8 mouse cellular contexts compared by ENCODE assay signal in the genomic region with DNA sequence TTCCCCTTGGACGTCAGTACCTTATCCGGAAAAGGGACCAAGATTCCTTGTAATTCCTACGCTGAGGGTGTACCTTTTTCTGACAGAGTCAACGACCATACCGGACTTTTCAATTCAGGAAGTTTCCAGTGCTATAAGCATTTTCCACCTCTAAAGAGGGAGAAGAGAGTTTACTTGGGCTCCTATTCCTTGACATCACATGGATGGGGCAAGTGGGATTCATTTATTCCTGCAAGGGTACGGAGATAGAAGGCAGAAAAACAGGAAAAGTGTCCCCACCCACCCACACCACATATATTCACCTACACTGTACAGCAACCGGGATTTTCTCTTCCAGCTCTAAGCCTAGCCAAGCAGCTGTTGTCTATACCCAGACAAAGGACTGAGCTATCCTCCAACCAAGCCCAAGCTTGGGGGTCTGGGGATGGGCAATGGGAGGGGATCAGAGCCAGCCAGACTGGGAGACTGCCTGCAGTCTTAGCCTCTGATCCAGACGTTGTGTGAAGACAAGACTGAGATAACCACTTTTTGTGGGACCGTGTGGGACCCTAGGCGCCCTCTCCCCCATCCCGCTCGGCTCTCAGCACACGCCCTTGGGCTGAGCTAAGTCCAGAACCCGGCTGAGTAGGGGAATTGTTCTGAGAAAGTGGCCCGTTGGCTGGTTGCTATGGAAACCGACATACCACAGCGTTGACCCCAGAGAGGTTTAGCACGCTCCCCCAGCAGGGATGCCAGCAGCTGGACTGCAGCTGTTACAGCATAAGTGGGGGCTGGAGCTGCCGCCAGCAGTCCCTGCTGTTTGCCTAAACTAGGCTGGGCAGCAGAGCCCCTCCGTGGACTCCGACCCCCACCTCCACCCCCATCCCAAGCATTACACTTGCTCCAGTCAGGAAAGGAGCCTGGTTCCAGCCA.
DNase-seq lines count a peak whose midpoint lies in the region; ATAC-seq and TF ChIP-seq lines count a peak whose summit lies in the region.

No protein-coding gene starts in this region.

- H3K4me3 ChIP-seq in embryonic fibroblast, embryonic 13.5 days (ENCODE audit: insufficient read depth, low read length), result no peak overlapping the region
- peak overlapping the region; percentile 5; the same call in 1 of the 2 replicates for H3K4me3 ChIP-seq in heart, postnatal 0 days (ENCODE audit: low read depth, low read length)
- H3K4me3 ChIP-seq in midbrain, embryonic 14.5 days (replicated peaks; ENCODE audit: low read depth, low read length), result 0 out of 2 replicates have a peak overlapping the region, but pooled peaks have one; percentile 3

- H3K27me3 ChIP-seq in heart, postnatal 0 days (ENCODE audit: control insufficient read depth, insufficient read depth, low read length), result no peaks in the 10 kb centered on the region
- H3K27me3 ChIP-seq in midbrain, embryonic 14.5 days (ENCODE audit: control insufficient read depth, insufficient read depth, low read length), result no peaks in the 10 kb centered on the region

- H3K4me1 ChIP-seq in embryonic fibroblast, embryonic 13.5 days (ENCODE audit: control insufficient read depth, insufficient read depth, low read length), result peaks cover 26% of the 10 kb centered on the region
- peaks cover 16% of the 10 kb centered on the region; the same call in 1 of the 2 replicates for H3K4me1 ChIP-seq in heart, postnatal 0 days (ENCODE audit: control insufficient read depth, insufficient read depth)
- peaks cover 22% of the 10 kb centered on the region for H3K4me1 ChIP-seq in midbrain, embryonic 14.5 days (ENCODE audit: control insufficient read depth, insufficient read depth, low read length)

- peak; percentile 74 for ATAC-seq in heart, postnatal 0 days (ENCODE audit: insufficient read depth, low read depth)
- peak; percentile 76 for ATAC-seq in midbrain, embryonic 14.5 days (ENCODE audit: low FRiP score, low TSS enrichment)
- no peak for ATAC-seq in megakaryocyte, adult 5-6 weeks (ENCODE audit: poor library complexity, severe bottlenecking)
- ATAC-seq in activated CD4-positive, CD25-positive, alpha-beta regulatory T cell, adult 4 months, result no peak

- TF ChIP-seq POLR2A in embryonic fibroblast, embryonic 13.5 days (IDR thresholded peaks at IDR 0.05; ENCODE audit: low read depth, low read length), result peak; percentile 44

- no peaks in the 10 kb centered on the region for H3K36me3 ChIP-seq in heart, postnatal 0 days (replicated peaks; ENCODE audit: control insufficient read depth, insufficient read depth, low read length)
- H3K36me3 ChIP-seq in midbrain, embryonic 14.5 days (ENCODE audit: control insufficient read depth, insufficient read depth, low read length), result no peaks in the 10 kb centered on the region

- H3K9ac ChIP-seq in heart, postnatal 0 days (replicated peaks; ENCODE audit: low read depth, low read length), result no peak overlapping the region
- H3K9ac ChIP-seq in midbrain, embryonic 14.5 days (replicated peaks; ENCODE audit: low read length), result peak overlapping the region; percentile 36

- WGBS in heart, postnatal 0 days, result 20% methylated on average over 21 of the region's 21 CpGs
- WGBS in midbrain, embryonic 14.5 days, result 13% methylated on average over 21 of the region's 21 CpGs

- H3K9me3 ChIP-seq in heart, postnatal 0 days (replicated peaks; ENCODE audit: control insufficient read depth, low read length), result no peaks in the 10 kb centered on the region
- H3K9me3 ChIP-seq in midbrain, embryonic 14.5 days (ENCODE audit: control insufficient read depth, low read length), result no peaks in the 10 kb centered on the region

- TF ChIP-seq EP300 in heart, postnatal 0 days (IDR thresholded peaks at IDR 0.05; ENCODE audit: low read depth), result no peak

- peak overlapping the region; percentile 33 for H3K4me2 ChIP-seq in heart, postnatal 0 days (ENCODE audit: low read depth, low read length)
- peak overlapping the region; percentile 50 for H3K4me2 ChIP-seq in midbrain, embryonic 14.5 days (ENCODE audit: low read length)

- no peak for TF ChIP-seq CTCF in embryonic fibroblast, embryonic 13.5 days (IDR thresholded peaks at IDR 0.05; ENCODE audit: borderline replicate concordance, insufficient read depth, low read length)
- TF ChIP-seq CTCF in heart, postnatal 0 days (IDR thresholded peaks at IDR 0.05; ENCODE audit: low read depth), result no peak

- peak; percentile 43 for DNase-seq in right cerebral cortex, postnatal 14 days
- no peak for DNase-seq in right cerebral cortex, adult 18-20 months
- DNase-seq in heart, postnatal 0 days (ENCODE audit: low spot score), result peak; percentile 60
- DNase-seq in kidney, postnatal 14 days, result peak; percentile 85
- peak; percentile 85 for DNase-seq in midbrain, embryonic 14.5 days

- peak overlapping the region; percentile 80 for H3K27ac ChIP-seq in embryonic fibroblast, embryonic 13.5 days (ENCODE audit: insufficient read depth, low read length)
- H3K27ac ChIP-seq in heart, postnatal 0 days (ENCODE audit: low read depth), result peak overlapping the region; percentile 71
- H3K27ac ChIP-seq in midbrain, embryonic 14.5 days (replicated peaks; ENCODE audit: low read depth, low read length), result peak overlapping the region; percentile 71

Comparison
In these comparisons a context has a peak if more than half of its experiments do, and no peak if none do; other contexts are left out.
1. ATAC-seq: peak in heart, postnatal 0 days (single experiment) and midbrain, embryonic 14.5 days (single experiment); none in megakaryocyte, adult 5-6 weeks (single experiment) and activated CD4-positive, CD25-positive, alpha-beta regulatory T cell, adult 4 months (single experiment).
2. Peak in every context shown above with its lines, with median percentiles within 50 percentile points of each other: H3K27ac ChIP-seq.